Mouse (Mus musculus): ENCODE measurements at regions not wholly inside any gene's neighbourhood (a gene's known extent, or its start where the extent isn't known, plus 50 kb on each side); places are given as distances from the start of the nearest gene placed in this dataset.
A peak's percentile ranks its signal among the peaks of the same experiment; 100 is the strongest.

GRCm38 (mm10) chr15:62218346-62219080 lies 1295.7 kb upstream of the A1bg start:
- no peak for DNase-seq
- intact Hi-C loops (cut with DNase I) = no loop called here

GRCm38 (mm10) chr15:62216688-62217477 lies 1294.1 kb upstream of the A1bg start:
- intact Hi-C loops (cut with DNase I) = no loop called here
- DNase-seq = no peak

GRCm38 (mm10) chr15:62215616-62216398 lies 1293.0 kb upstream of the A1bg start:
- no peak for DNase-seq
- intact Hi-C loops (cut with DNase I) = no loop called here

GRCm38 (mm10) chr15:62214300-62214699 lies 1291.5 kb upstream of the A1bg start:
- intact Hi-C loops (cut with DNase I) = no loop called here
- no peak for DNase-seq

GRCm38 (mm10) chr15:62212283-62212910 lies 1289.6 kb upstream of the A1bg start:
- DNase-seq = no peak
- intact Hi-C loops (cut with DNase I) = no loop called here

- intact Hi-C loops (cut with DNase I) = no loop called here
- DNase-seq = no peak
Measured at GRCm38 (mm10) chr15:62209881-62210481, 1287.2 kb upstream of the A1bg start.

GRCm38 (mm10) chr15:62209296-62209695 lies 1286.5 kb upstream of the A1bg start:
- intact Hi-C loops (cut with DNase I) = no loop called here
- no peak for DNase-seq

GRCm38 (mm10) chr15:62206502-62206902 lies 1283.7 kb upstream of the A1bg start:
- intact Hi-C loops (cut with DNase I) = no loop called here
- no peak for DNase-seq

GRCm38 (mm10) chr15:62203951-62204905 lies 1281.4 kb upstream of the A1bg start:
- DNase-seq = no peak
- intact Hi-C loops (cut with DNase I) = no loop called here

- DNase-seq = peak in 1 of 2 experiments; percentile 38
- intact Hi-C loops (cut with DNase I) = no loop called here
Measured at GRCm38 (mm10) chr15:62202781-62203375, 1280.1 kb upstream of the A1bg start.

- intact Hi-C loops (cut with DNase I) = no loop called here
- no peak for DNase-seq
Measured at GRCm38 (mm10) chr15:62198721-62199120, 1275.9 kb upstream of the A1bg start.

GRCm38 (mm10) chr15:62198194-62198593 lies 1275.4 kb upstream of the A1bg start:
- intact Hi-C loops (cut with DNase I) = no loop called here
- no peak for DNase-seq

- intact Hi-C loops (cut with DNase I) = no loop called here
- DNase-seq = no peak
Measured at GRCm38 (mm10) chr15:62195440-62195839, 1272.6 kb upstream of the A1bg start.

- intact Hi-C loops (cut with DNase I) = no loop called here
- no peak for DNase-seq
Measured at GRCm38 (mm10) chr15:62192706-62193105, 1269.9 kb upstream of the A1bg start.

- no peak for DNase-seq
- intact Hi-C loops (cut with DNase I) = no loop called here
Measured at GRCm38 (mm10) chr15:62191641-62192040, 1268.8 kb upstream of the A1bg start.

GRCm38 (mm10) chr15:62190977-62191614 lies 1268.3 kb upstream of the A1bg start:
- DNase-seq = no peak
- intact Hi-C loops (cut with DNase I) = no loop called here

GRCm38 (mm10) chr15:62190224-62190910 lies 1267.6 kb upstream of the A1bg start:
- intact Hi-C loops (cut with DNase I) = no loop called here
- DNase-seq = no peak
